Mouse (Mus musculus) lung, postnatal 0 days (tissue): ENCODE measurements around the gene Ydjc. TPM values are rescaled to one million over a fixed set of nuclear protein-coding genes. Genes with fewer than 3 reads are reported as not detected.

Experiments used
- ATAC-seq: fragments of 200-750 bp; cut with Nextera tagmentation; 2 replicates; pipeline ENCODE4 v1.8.0; 2017; ENCODE audit warnings: moderate library complexity
- DNase-seq: peaks from one replicate; pipeline ENCODE4 v3.0.0-alpha.2; 2016; ENCODE audit warnings: low spot score
- H3K27ac ChIP-seq: fragments of 300-500 bp; sonication (generic); 2 replicates; pipeline ENCODE4 v1.5.1; 2014; ENCODE audit warnings: antibody characterized with exemption, mild to moderate bottlenecking, low read length, mixed read lengths
- H3K27me3 ChIP-seq: fragments of 300-500 bp; sonication (generic); replicated peaks from 2 replicates; pipeline ENCODE4 v1.6.1; 2014; ENCODE audit warnings: low read length, mixed read lengths; ENCODE audit not compliant: insufficient read depth
- H3K36me3 ChIP-seq: fragments of 300-500 bp; sonication (generic); 2 replicates; pipeline ENCODE4 v1.6.1; 2014; ENCODE audit warnings: low read length, mixed read lengths; ENCODE audit not compliant: insufficient read depth
- H3K4me1 ChIP-seq: fragments of 300-500 bp; sonication (generic); 2 replicates; pipeline ENCODE4 v1.6.1; 2014; ENCODE audit warnings: antibody characterized with exemption, low read depth, low read length, mixed read lengths; ENCODE audit not compliant: insufficient read depth
- H3K4me2 ChIP-seq: fragments of 300-500 bp; sonication (generic); replicated peaks from 2 replicates; pipeline ENCODE4 v1.6.1; 2014; ENCODE audit warnings: low read depth, mild to moderate bottlenecking, low read length, moderate library complexity, mixed read lengths
- H3K4me3 ChIP-seq: fragments of 300-500 bp; sonication (generic); 2 replicates; pipeline ENCODE4 v1.5.1; 2014; ENCODE audit warnings: low read depth, low read length
- H3K9ac ChIP-seq: fragments of 300-500 bp; sonication (generic); replicated peaks from 2 replicates; pipeline ENCODE4 v1.6.1; 2014; ENCODE audit warnings: low read depth, mild to moderate bottlenecking
- H3K9me3 ChIP-seq: fragments of 300-500 bp; sonication (generic); 2 replicates; pipeline ENCODE4 v1.6.1; 2016; ENCODE audit warnings: low read length, mixed read lengths
- CTCF ChIP-seq: IDR thresholded peaks from 2 replicates; pipeline ENCODE4 v1.5.1; 2016; ENCODE audit warnings: antibody characterized with exemption, mild to moderate bottlenecking
- EP300 ChIP-seq: IDR thresholded peaks from 2 replicates; pipeline ENCODE4 v1.6.1; 2016; ENCODE audit warnings: antibody characterized with exemption, mild to moderate bottlenecking, control low read depth
- WGBS: fragments of 180-500 bp; shearing (Covaris S2); extraction: QIAGEN DNeasy Blood & Tissue Kit; methylation state at CpG from one replicate; pipeline ENCODE4 v1.1.7; 2014; 5-methylcytosine and 5-hydroxymethylcytosine counted together
- polyA plus RNA-seq: library from polyadenylated mRNA; unstranded; fragments of >200 nt; fragmentation: Nextera tagmentation; extraction: Ambion mirVana; gene quantifications from 2 replicates; pipeline ENCODE4 v1.2.1, GENCODE M21; 2015

The Ydjc gene
- polyA plus RNA-seq, 1 experiment from 2014 or later = 1.6 TPM

GRCm38 (mm10) chr16:17132089-17132905 lies 12.1 kb upstream of the Ydjc start, which contains the start of gene Sdf2l1:
Gene Sdf2l1, minus strand, starts transcription at chr16:17132383.
- H3K27me3 ChIP-seq = no peaks in the 10 kb centered on the region
- peak; percentile 99 for ATAC-seq
- TF ChIP-seq EP300 = no peak
- peak; percentile 60 for TF ChIP-seq CTCF
- DNase-seq = peak; percentile 99
- no peak within 1 kb of the TSS for H3K27ac ChIP-seq
- 0 out of 2 replicates have a peak, but pooled peaks cover 3% of the 10 kb centered on the region for H3K4me1 ChIP-seq
- WGBS = under 1% methylated on average over 46 of the region's 47 CpGs
- no peaks in the 10 kb centered on the region for H3K36me3 ChIP-seq
- peak within 1 kb of the TSS; percentile 95 for H3K4me2 ChIP-seq
- peak within 1 kb of the TSS; percentile 55 for H3K4me3 ChIP-seq
- no peaks in the 10 kb centered on the region for H3K9me3 ChIP-seq
- peak within 1 kb of the TSS; percentile 13; the same call in 1 of the 2 replicates for H3K9ac ChIP-seq

GRCm38 (mm10) chr16:17132906-17133200 lies 11.6 kb upstream of the Ydjc start:
- H3K4me3 ChIP-seq = peak overlapping the region; percentile 55; the same call in 1 of the 2 replicates
- no peak for DNase-seq

GRCm38 (mm10) chr16:17137355-17137754 lies 7.1 kb upstream of the Ydjc start:
- TF ChIP-seq EP300 = no peak
- no peak for TF ChIP-seq CTCF
- H3K36me3 ChIP-seq = no peaks in the 10 kb centered on the region
- no peak overlapping the region for H3K4me3 ChIP-seq
- no peaks in the 10 kb centered on the region for H3K4me1 ChIP-seq
- no peaks in the 10 kb centered on the region for H3K27me3 ChIP-seq
- DNase-seq (no peak), ATAC-seq (no peak)
- no peak overlapping the region for H3K4me2 ChIP-seq
- no peak overlapping the region for H3K27ac ChIP-seq
- H3K9me3 ChIP-seq = no peaks in the 10 kb centered on the region
- H3K9ac ChIP-seq = no peak overlapping the region
- WGBS = 83% methylated on average over 15 of the region's 15 CpGs

More at GRCm38 (mm10) chr16:17132906-17133200, 11.6 kb upstream of the Ydjc start:
- Histone ChIP-seq H3K36me3 (no peaks in the 10 kb centered on the region), H3K27ac (no peak overlapping the region), H3K4me1 (0 out of 2 replicates have a peak, but pooled peaks cover 3% of the 10 kb centered on the region), H3K9me3 (no peaks in the 10 kb centered on the region), H3K4me2 (peak overlapping the region; percentile 95), H3K9ac (no peak overlapping the region), H3K27me3 (no peaks in the 10 kb centered on the region)
- no peak for ATAC-seq
- 16% methylated on average over 7 of the region's 7 CpGs for WGBS
- TF ChIP-seq EP300 = no peak
- TF ChIP-seq CTCF = no peak

DNA sequence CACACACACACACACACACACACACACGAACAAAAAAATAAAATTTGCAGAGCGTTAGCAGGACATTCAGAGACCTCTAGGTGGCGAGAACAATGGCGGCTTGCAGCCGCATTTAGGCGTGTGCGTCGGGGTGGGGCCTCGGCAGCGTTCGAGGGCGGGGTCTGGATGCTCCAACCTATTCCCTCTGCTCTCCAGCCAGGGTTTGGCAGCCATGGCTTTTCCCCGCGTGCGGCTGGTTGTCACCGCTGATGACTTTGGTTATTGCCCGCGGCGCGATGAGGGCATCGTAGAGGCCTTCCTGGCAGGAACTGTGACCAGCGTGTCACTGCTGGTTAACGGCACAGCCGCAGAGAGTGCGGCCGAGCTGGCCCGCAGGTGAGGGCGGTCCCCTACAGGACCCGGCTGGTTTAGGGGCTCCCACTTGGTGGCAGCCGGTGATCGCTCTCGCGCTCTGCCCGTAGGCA lies 2.4 kb downstream of the Ydjc start, which contains the start of gene Ccdc116:
Gene Ccdc116 (minus strand): TSS at position 458 of the 464 bp plus-strand sequence.
- 0 out of 2 replicates have a peak, but pooled peaks cover 2% of the 10 kb centered on the region for H3K36me3 ChIP-seq
- H3K9ac ChIP-seq = peak within 1 kb of the TSS; percentile 32; the same call in 1 of the 2 replicates
- WGBS = under 1% methylated on average over 33 of the region's 34 CpGs
- H3K4me1 ChIP-seq = peaks cover 13% of the 10 kb centered on the region; the same call in 1 of the 2 replicates
- ATAC-seq (peak; percentile 85), DNase-seq (peak; percentile 89)
- peak within 1 kb of the TSS; percentile 95 for H3K4me2 ChIP-seq
- peak; percentile 72 for TF ChIP-seq CTCF
- no peak for TF ChIP-seq EP300
- peak within 1 kb of the TSS; percentile 40 for H3K4me3 ChIP-seq
- no peaks in the 10 kb centered on the region for H3K27me3 ChIP-seq
- no peak within 1 kb of the TSS for H3K27ac ChIP-seq
- H3K9me3 ChIP-seq = no peaks in the 10 kb centered on the region

- no peaks in the 10 kb centered on the region for H3K9me3 ChIP-seq
- WGBS = 3% methylated on average over 41 of the region's 41 CpGs
- peaks cover 13% of the 10 kb centered on the region; the same call in 1 of the 2 replicates for H3K4me1 ChIP-seq
- DNase-seq = peak; percentile 57
- no peak overlapping the region for H3K9ac ChIP-seq
- TF ChIP-seq EP300 (no peak), CTCF (no peak)
- H3K4me2 ChIP-seq = peak overlapping the region; percentile 95
- H3K4me3 ChIP-seq = peak overlapping the region; percentile 40
- H3K36me3 ChIP-seq = 0 out of 2 replicates have a peak, but pooled peaks cover 7% of the 10 kb centered on the region
- ATAC-seq = peak; percentile 28
- no peak overlapping the region for H3K27ac ChIP-seq
- no peaks in the 10 kb centered on the region for H3K27me3 ChIP-seq
These were observed 3.0 kb downstream of the Ydjc start for GRCm38 (mm10) chr16:17147391-17147929.

- H3K9me3 ChIP-seq = no peaks in the 10 kb centered on the region
- 0 out of 2 replicates have a peak, but pooled peaks cover 7% of the 10 kb centered on the region for H3K36me3 ChIP-seq
- WGBS = 9% methylated on average over 16 of the region's 16 CpGs
- DNase-seq (peak; percentile 16), ATAC-seq (peak; percentile 21; the same call in 1 of the 2 replicates)
- no peak overlapping the region for H3K9ac ChIP-seq
- no peak overlapping the region for H3K27ac ChIP-seq
- peak overlapping the region; percentile 95 for H3K4me2 ChIP-seq
- H3K4me3 ChIP-seq = peak overlapping the region; percentile 40; the same call in 1 of the 2 replicates
- peaks cover 13% of the 10 kb centered on the region; the same call in 1 of the 2 replicates for H3K4me1 ChIP-seq
- no peaks in the 10 kb centered on the region for H3K27me3 ChIP-seq
- TF ChIP-seq EP300 (no peak), CTCF (peak; percentile 58)
These were observed 3.7 kb downstream of the Ydjc start for GRCm38 (mm10) chr16:17148084-17148483.
